Mouse (Mus musculus) T-helper 1 cell (primary cell): Measurements from ENCODE around the gene Clgn.

Experiments
- in situ Hi-C: fragments of 300-600 bp; cut with MboI, MseI; formaldehyde crosslinking; loops from one replicate; pipeline ENCODE4 v1.15.1; 2025; ENCODE audit warnings: high pct_unique_total_duplicates

Gene Clgn

GRCm38 (mm10) chr8:83389316-83390005 lies at the start of gene Clgn:
Clgn (plus strand) TSS chr8:83389867.
- in situ Hi-C loops: no loop called here

GRCm38 (mm10) chr8:83342076-83342475 lies 47.6 kb upstream of the Clgn start:
- in situ Hi-C loops: loop anchor here (5.0 kb wide), 1 partner anchor 85 kb away; no protein-coding TSS in a partner anchor

- in situ Hi-C loops: loop anchor here (5.0 kb wide), 1 partner anchor 85 kb away; no protein-coding TSS in a partner anchor
These were observed 47.0 kb upstream of the Clgn start for GRCm38 (mm10) chr8:83342693-83343092.

GRCm38 (mm10) chr8:83348263-83348662 lies 41.4 kb upstream of the Clgn start, which contains the start of gene Mgat4d:
Mgat4d (plus strand) TSS chr8:83348471.
- in situ Hi-C loops: no loop called here

- in situ Hi-C loops: no loop called here
These were observed 38.4 kb upstream of the Clgn start for GRCm38 (mm10) chr8:83351315-83351714.

- in situ Hi-C loops: no loop called here
These were observed 26.4 kb upstream of the Clgn start for GRCm38 (mm10) chr8:83363156-83363769.

- in situ Hi-C loops: no loop called here
These were observed 12.4 kb upstream of the Clgn start for GRCm38 (mm10) chr8:83377231-83377630.

- in situ Hi-C loops: no loop called here
These were observed 9.5 kb upstream of the Clgn start for GRCm38 (mm10) chr8:83380141-83380540.

- in situ Hi-C loops: no loop called here
These were observed 8.7 kb upstream of the Clgn start for GRCm38 (mm10) chr8:83381016-83381415.

GRCm38 (mm10) chr8:83382850-83383249 lies 6.8 kb upstream of the Clgn start:
- in situ Hi-C loops: no loop called here

- in situ Hi-C loops: no loop called here
These were observed 487 bp downstream of the Clgn start for GRCm38 (mm10) chr8:83390006-83390701.

- in situ Hi-C loops: no loop called here
These were observed 2.9 kb downstream of the Clgn start for GRCm38 (mm10) chr8:83392521-83392920.

- in situ Hi-C loops: no loop called here
These were observed 4.7 kb downstream of the Clgn start for GRCm38 (mm10) chr8:83394325-83394724.

- in situ Hi-C loops: no loop called here
These were observed 7.0 kb downstream of the Clgn start for GRCm38 (mm10) chr8:83396680-83397079.

GRCm38 (mm10) chr8:83397726-83398125 lies 8.1 kb downstream of the Clgn start:
- in situ Hi-C loops: no loop called here

- in situ Hi-C loops: no loop called here
These were observed 15.9 kb downstream of the Clgn start for GRCm38 (mm10) chr8:83405548-83405947.

- in situ Hi-C loops: no loop called here
These were observed 17.2 kb downstream of the Clgn start for GRCm38 (mm10) chr8:83406836-83407235.

GRCm38 (mm10) chr8:83408496-83408895 lies 18.8 kb downstream of the Clgn start:
- in situ Hi-C loops: no loop called here

GRCm38 (mm10) chr8:83416878-83417277 lies 27.2 kb downstream of the Clgn start:
- in situ Hi-C loops: loop anchor here (10.0 kb wide), 1 partner anchor 58 kb away; no protein-coding TSS in a partner anchor

GRCm38 (mm10) chr8:83417970-83418369 lies 28.3 kb downstream of the Clgn start:
- in situ Hi-C loops: loop anchor here (10.0 kb wide), 1 partner anchor 57 kb away; no protein-coding TSS in a partner anchor

- in situ Hi-C loops: loop anchor here (10.0 kb wide), 1 partner anchor 56 kb away; no protein-coding TSS in a partner anchor
These were observed 29.3 kb downstream of the Clgn start for GRCm38 (mm10) chr8:83418805-83419516.

- in situ Hi-C loops: no loop called here
These were observed 31.7 kb downstream of the Clgn start for GRCm38 (mm10) chr8:83421354-83421753.
